Mouse (Mus musculus) layer of hippocampus, postnatal 36 days (tissue): ENCODE results near the gene Akap13. TPM values are rescaled to one million over a fixed set of nuclear protein-coding genes. Genes with fewer than 3 reads are reported as not detected.
A peak's percentile ranks its signal among the peaks of the same experiment; 100 is the strongest.

Experiments used
- DNase-seq, 2 experiments: peaks; one replicate each; pipeline ENCODE4 v3.0.0; 2022
- total RNA-seq, 2 experiments: library from RNA; stranded (reverse); gene quantifications; 2 replicates each; pipeline ENCODE4 v1.2.3; 2021

Gene Akap13
- total RNA-seq: 10 to 100 TPM; 70.0 to 78.7 TPM

GRCm38 (mm10) chr7:75455223-75456151 lies at the start of gene Akap13:
TSS of gene Akap13 (plus strand) at chr7:75455534.
- DNase-seq: peak; percentile 98

DNA sequence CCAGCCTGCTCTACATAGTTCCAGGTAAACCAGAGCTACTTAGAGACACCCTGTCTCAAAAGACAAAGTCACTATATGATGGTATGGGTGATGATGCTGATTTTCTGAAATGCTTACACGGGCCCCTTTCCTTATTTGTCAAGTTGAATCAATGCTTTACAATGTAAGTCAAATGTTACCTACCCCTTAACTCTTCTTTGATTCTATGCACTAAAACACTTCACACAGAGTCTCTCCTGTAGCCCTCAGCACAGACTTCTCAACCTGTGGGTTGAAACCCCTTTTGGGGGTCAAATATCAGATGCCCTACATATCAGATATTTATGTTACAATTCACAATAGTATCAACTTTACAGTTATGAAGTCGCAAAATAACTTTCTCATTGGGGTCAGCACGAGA lies 44.7 kb upstream of the Akap13 start:
- DNase-seq: no peak

- no peak for DNase-seq
Measured at GRCm38 (mm10) chr7:75411226-75411625, 44.1 kb upstream of the Akap13 start.

GRCm38 (mm10) chr7:75412011-75412510 lies 43.3 kb upstream of the Akap13 start:
- peak in 1 of 2 experiments; percentile 23 for DNase-seq

DNA sequence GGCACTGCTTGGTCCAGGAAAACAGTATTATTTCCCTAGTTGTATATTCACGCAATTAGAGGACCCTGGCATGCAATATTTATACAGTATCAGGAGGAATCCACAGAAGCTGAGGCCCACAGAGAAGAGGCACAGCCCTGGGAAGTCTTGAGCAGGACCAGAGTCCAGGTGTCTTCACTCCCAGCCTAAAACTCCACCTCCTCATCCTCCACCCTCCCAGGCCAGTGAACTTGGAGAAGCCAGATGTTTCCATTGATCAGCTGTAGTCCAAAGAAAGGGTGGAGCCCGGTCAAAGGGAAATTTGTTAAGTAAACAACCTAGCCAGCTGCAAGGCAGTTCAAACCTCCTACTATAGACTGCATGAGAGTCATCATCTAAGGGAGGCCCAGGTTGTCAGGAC lies 42.8 kb upstream of the Akap13 start:
- DNase-seq: no peak

DNA sequence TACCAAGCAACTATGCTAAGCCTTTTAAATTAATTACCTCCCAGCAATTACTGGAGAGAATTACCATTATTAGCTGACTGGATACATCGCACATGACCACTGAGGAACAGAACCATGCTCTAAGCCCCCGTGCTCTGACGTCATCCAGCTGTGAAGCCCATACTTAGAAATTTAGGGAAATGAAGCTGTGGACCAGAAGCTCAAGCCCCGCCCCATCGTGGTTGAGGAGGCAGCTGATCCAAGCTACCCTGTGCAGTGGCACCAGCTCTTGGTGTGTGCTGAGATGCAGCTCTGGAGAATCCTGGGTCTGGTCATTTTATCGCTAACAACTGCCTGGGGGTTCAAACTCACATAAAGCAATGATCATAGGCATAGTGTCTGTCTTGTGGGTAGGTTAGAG lies 41.4 kb upstream of the Akap13 start:
- DNase-seq: no peak

GRCm38 (mm10) chr7:75414316-75414715 lies 41.0 kb upstream of the Akap13 start:
- no peak for DNase-seq

DNA sequence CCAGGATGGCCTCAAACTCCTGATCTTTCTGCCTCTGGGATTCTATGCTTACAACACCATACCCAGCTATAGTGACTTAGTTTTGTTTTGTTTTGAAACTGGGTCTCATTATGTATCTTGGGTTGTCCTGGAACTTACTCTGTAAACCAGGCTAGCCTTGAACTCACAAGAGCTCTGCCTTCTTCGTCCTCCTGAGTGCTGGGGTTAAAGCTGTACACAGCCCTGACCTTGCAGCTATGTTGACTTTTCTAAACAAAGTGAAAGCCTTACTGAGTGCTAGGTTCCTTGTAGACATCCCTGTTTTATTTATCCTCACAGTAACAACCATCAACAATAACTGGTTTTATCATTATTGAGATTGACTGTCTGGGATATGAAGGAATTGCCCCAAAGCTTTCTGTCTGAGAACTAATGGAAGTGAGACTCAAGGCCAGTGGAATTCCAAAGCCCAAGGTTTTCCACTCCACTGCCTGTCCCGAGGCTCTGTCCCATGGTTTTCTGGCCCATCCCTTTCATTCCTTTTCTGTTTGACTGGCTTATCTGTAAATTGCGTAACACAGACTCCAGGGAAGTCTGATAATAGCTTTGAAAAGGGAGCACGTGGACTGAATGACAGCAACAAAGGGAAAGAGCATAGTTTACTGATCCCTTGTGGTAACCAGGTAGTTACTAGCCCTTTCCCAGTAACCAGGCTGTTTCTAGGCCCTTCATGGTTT lies 40.0 kb upstream of the Akap13 start:
- no peak for DNase-seq

- DNase-seq: no peak
Measured at GRCm38 (mm10) chr7:75415882-75416585, 39.3 kb upstream of the Akap13 start.

- no peak for DNase-seq
Measured at GRCm38 (mm10) chr7:75420927-75421326, 34.4 kb upstream of the Akap13 start.

DNA sequence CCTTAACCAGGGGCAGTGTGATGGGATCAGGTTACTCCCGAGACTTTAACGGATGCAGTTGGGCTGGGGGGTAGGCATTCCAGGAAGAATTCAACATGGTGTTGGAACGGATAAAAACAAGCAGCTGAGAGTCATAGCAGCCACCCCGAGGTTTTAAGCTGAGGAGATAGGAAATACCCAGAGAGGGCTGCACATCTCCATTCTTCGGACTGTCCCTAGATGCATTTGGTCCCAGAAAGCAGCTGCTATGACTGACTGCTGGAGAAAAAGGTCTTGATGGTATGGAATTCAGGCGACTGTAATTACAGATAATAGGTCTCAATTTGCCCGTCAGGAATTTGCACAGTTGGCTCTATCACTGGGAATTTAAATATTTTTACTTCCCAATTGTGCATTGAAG lies 31.2 kb upstream of the Akap13 start:
- no peak for DNase-seq

DNA sequence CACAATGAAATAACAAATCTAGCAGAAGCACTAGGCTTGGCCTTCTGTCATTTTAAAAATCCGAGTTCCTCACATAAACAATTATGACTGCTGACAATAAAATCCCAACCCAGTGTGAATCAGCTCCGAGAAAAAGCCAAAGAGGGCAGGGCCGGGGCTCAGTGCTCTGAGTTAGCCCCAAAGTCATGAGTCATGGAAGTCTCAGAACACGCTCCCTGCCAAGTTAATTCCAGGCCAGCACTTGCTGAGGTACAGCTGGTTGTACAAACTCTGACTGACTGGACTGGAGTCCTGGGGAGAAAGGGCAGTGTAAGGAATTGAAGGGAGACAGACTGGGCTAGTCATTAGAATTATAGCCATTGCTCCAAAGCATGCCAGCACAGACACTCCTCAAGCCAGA lies 28.0 kb upstream of the Akap13 start:
- DNase-seq: no peak

- no peak for DNase-seq
Measured at GRCm38 (mm10) chr7:75428913-75429312, 26.4 kb upstream of the Akap13 start.

DNA sequence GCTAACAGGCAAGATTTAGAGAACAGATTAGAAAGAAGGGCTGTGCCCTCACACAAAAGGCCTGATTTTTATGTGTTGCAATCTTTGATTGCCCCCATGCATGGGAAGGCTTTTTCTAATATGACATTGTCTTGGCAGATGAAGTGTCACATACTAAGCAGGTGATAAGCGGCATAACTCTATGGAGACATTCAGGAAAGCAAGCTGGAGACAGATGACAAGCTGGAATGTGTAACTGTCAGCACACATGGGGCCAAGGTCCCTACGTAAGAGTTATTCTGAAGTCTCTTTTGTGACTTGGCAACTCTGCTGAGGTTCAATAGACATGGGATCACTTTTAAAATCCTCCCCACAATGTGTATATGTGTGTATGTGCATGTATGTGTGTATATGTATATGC lies 24.8 kb upstream of the Akap13 start:
- DNase-seq: no peak

DNA sequence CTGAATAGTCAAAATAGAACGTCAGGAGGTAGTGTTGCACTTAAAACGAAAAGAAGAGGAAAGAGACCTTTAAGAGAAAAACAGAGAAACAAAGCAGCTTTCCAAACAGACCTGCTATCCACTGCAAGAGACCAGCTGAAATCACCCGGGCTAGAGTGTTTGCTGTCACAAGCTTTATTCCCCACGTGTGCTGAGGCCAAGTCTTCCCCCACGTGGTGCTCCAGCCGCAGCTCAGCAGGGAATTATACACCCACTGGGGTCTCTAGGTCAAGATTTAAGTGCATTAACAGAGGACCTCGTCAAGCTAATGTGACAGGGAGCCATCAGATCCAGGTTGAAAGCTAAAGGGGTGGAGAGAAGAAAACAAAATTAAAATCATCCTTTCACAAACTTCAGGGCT lies 24.3 kb upstream of the Akap13 start:
- DNase-seq: no peak

- DNase-seq: no peak
Measured at GRCm38 (mm10) chr7:75432046-75432445, 23.3 kb upstream of the Akap13 start.

DNA sequence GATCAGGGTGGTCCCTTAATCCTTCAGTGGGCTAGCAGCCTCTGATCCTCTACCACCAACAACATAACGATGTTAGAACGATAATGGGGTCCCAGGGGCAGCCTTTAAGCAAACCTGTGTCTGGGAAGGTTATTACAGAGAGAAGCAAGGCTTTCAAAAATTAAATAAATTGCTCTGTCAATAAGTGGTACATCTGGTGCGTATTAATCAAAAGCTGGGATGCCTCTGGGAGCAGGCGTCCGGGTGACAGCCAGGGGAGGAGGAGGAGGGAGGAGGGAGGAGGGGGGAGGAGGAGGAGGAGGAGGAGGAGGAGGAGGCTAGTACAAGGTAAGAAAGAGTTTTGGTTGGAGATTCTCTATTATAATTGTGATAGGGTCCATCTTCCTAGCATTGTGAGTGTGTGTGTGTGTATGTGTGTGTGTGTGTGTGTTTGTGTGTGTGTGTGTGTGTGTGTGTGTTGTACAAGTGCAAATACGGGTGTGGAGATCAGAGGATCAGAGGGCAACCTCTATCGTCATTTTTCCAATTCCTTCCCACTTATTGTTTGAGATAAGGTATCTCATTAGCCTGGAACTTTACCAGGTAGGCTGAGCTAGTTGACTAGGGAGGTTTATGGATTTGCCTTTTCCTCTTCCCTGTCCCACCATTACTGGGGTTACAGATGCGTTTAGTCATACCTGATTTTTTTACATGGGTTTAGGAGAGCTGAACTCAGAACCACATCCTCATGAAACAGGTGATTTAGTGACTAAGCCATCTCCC lies 18.7 kb upstream of the Akap13 start:
- no peak for DNase-seq

- no peak for DNase-seq
Measured at GRCm38 (mm10) chr7:75439570-75439969, 15.8 kb upstream of the Akap13 start.

DNA sequence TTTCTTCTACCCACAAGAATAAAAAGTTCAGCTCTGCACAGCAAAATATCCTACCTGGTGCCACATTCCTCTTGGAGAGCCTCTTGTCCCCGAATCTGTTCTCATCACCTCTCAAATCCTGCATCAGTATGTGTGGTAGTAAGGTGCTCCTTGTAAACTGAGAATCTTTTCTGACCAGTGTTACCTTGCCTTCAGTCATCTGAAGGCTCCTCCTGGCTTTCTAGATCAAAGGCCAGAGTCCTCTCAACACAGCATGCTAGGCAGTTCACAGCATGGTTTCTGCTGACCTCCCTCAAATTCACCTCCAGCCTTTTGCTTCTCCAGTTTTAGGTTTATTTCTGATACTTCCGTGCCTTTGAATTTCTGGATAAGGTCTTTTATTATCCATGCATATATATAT lies 15.1 kb upstream of the Akap13 start:
- DNase-seq: no peak

DNA sequence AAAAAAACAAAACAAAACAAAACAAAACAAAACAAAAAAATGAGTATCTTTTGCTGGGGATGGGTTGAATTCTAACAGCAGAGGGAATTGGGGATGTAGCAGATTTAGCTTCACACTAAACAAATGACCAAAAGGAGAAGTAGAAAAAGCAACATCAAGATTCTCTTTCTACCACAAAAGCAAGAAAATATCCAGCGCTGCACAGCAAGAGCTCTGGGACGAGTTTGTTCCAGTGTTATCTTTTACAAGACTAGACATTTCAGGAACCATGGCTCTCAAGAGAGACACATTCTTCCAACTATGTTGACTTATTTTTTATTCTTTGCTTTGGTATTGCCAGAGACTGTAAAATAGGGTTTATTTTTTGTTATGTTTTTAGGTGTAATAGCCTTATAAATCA lies 13.4 kb upstream of the Akap13 start:
- DNase-seq: no peak

GRCm38 (mm10) chr7:75456152-75456888 lies 986 bp downstream of the Akap13 start:
- DNase-seq: no peak
